Mouse (Mus musculus): ENCODE measurements around the gene Exoc3l4. TPM values are rescaled to one million over a fixed set of nuclear protein-coding genes. Genes with fewer than 3 reads are reported as not detected.

The Exoc3l4 gene
- polyA plus RNA-seq, 1 experiment from 2014 or later: 25.9 TPM

GRCm38 (mm10) chr12:111419918-111420317 lies 3.1 kb downstream of the Exoc3l4 start:
- H3K4me3 ChIP-seq (replicated peaks; ENCODE audit: low read depth, low read length): no peak overlapping the region
- H3K27ac ChIP-seq: no peak overlapping the region
- no peak for ATAC-seq (replicated peaks; ENCODE audit: low FRiP score, low read depth)

GRCm38 (mm10) chr12:111420946-111421709 lies 4.3 kb downstream of the Exoc3l4 start:
- ATAC-seq (replicated peaks; ENCODE audit: low FRiP score, low read depth): no peak
- peaks cover 8% of the 10 kb centered on the region for H3K4me1 ChIP-seq (replicated peaks; ENCODE audit: insufficient read depth, low read length)

More at GRCm38 (mm10) chr12:111419918-111420317, 3.1 kb downstream of the Exoc3l4 start:
- Histone ChIP-seq H3K9ac (ENCODE audit: low read depth, low read length) (no peak overlapping the region), H3K27me3 (ENCODE audit: insufficient read depth, low read length) (peaks cover 5% of the 10 kb centered on the region; the same call in 1 of the 2 replicates), H3K4me1 (replicated peaks; ENCODE audit: insufficient read depth, low read length) (peaks cover 8% of the 10 kb centered on the region), H3K36me3 (ENCODE audit: insufficient read depth, low read length) (no peaks in the 10 kb centered on the region), H3K4me2 (ENCODE audit: low read length) (no peak overlapping the region), H3K9me3 (replicated peaks; ENCODE audit: low read length) (no peaks in the 10 kb centered on the region)
- TF ChIP-seq CTCF (IDR thresholded peaks at IDR 0.05; ENCODE audit: low read depth): no peak
- no peak for DNase-seq (ENCODE audit: low spot score)
- 84% methylated on average over 5 of the region's 5 CpGs for WGBS

GRCm38 (mm10) chr12:111422852-111423251 lies 6.0 kb downstream of the Exoc3l4 start:
- Histone ChIP-seq H3K9ac (ENCODE audit: low read depth, low read length) (no peak overlapping the region), H3K27ac (no peak overlapping the region), H3K4me2 (ENCODE audit: low read length) (no peak overlapping the region), H3K27me3 (ENCODE audit: insufficient read depth, low read length) (peaks cover 5% of the 10 kb centered on the region; the same call in 1 of the 2 replicates), H3K9me3 (replicated peaks; ENCODE audit: low read length) (no peaks in the 10 kb centered on the region), H3K36me3 (ENCODE audit: insufficient read depth, low read length) (no peaks in the 10 kb centered on the region), H3K4me1 (replicated peaks; ENCODE audit: insufficient read depth, low read length) (no peaks in the 10 kb centered on the region; the same call in 1 of the 2 replicates), H3K4me3 (replicated peaks; ENCODE audit: low read depth, low read length) (no peak overlapping the region)
- 71% methylated on average over 5 of the region's 5 CpGs for WGBS
- ATAC-seq (replicated peaks; ENCODE audit: low FRiP score, low read depth): peak; percentile 42
- no peak for TF ChIP-seq CTCF (IDR thresholded peaks at IDR 0.05; ENCODE audit: low read depth)
- DNase-seq (ENCODE audit: low spot score): no peak

More at GRCm38 (mm10) chr12:111420946-111421709, 4.3 kb downstream of the Exoc3l4 start:
- Histone ChIP-seq H3K27me3 (ENCODE audit: insufficient read depth, low read length) (peaks cover 5% of the 10 kb centered on the region; the same call in 1 of the 2 replicates), H3K9me3 (replicated peaks; ENCODE audit: low read length) (no peaks in the 10 kb centered on the region), H3K27ac (no peak overlapping the region), H3K4me3 (replicated peaks; ENCODE audit: low read depth, low read length) (no peak overlapping the region), H3K4me2 (ENCODE audit: low read length) (peak overlapping the region; percentile 18; the same call in 1 of the 2 replicates), H3K9ac (ENCODE audit: low read depth, low read length) (no peak overlapping the region), H3K36me3 (ENCODE audit: insufficient read depth, low read length) (no peaks in the 10 kb centered on the region)
- no peak for TF ChIP-seq CTCF (IDR thresholded peaks at IDR 0.05; ENCODE audit: low read depth)
- WGBS: 41% methylated on average over 7 of the region's 7 CpGs
- DNase-seq (ENCODE audit: low spot score): no peak

- Histone ChIP-seq H3K4me1 (replicated peaks; ENCODE audit: insufficient read depth, low read length) (peaks cover 3% of the 10 kb centered on the region; the same call in 1 of the 2 replicates), H3K9me3 (replicated peaks; ENCODE audit: low read length) (no peaks in the 10 kb centered on the region)
- DNase-seq (ENCODE audit: low spot score): no peak
These were observed 6.8 kb downstream of the Exoc3l4 start for GRCm38 (mm10) chr12:111423570-111424129.

GRCm38 (mm10) chr12:111424547-111424946 lies 7.7 kb downstream of the Exoc3l4 start:
- ATAC-seq (replicated peaks; ENCODE audit: low FRiP score, low read depth) (no peak), DNase-seq (ENCODE audit: low spot score) (no peak)
- Histone ChIP-seq H3K4me1 (replicated peaks; ENCODE audit: insufficient read depth, low read length) (peaks cover 5% of the 10 kb centered on the region; the same call in 1 of the 2 replicates), H3K27me3 (ENCODE audit: insufficient read depth, low read length) (peaks cover 5% of the 10 kb centered on the region; the same call in 1 of the 2 replicates), H3K9ac (ENCODE audit: low read depth, low read length) (no peak overlapping the region), H3K36me3 (ENCODE audit: insufficient read depth, low read length) (no peaks in the 10 kb centered on the region), H3K4me3 (replicated peaks; ENCODE audit: low read depth, low read length) (no peak overlapping the region), H3K27ac (no peak overlapping the region), H3K9me3 (replicated peaks; ENCODE audit: low read length) (no peaks in the 10 kb centered on the region), H3K4me2 (ENCODE audit: low read length) (no peak overlapping the region)
- no peak for TF ChIP-seq CTCF (IDR thresholded peaks at IDR 0.05; ENCODE audit: low read depth)
- WGBS: 24% methylated on average over 9 of the region's 9 CpGs

More at GRCm38 (mm10) chr12:111423570-111424129, 6.8 kb downstream of the Exoc3l4 start:
- Histone ChIP-seq H3K4me2 (ENCODE audit: low read length) (peak overlapping the region; percentile 28), H3K36me3 (ENCODE audit: insufficient read depth, low read length) (no peaks in the 10 kb centered on the region), H3K27me3 (ENCODE audit: insufficient read depth, low read length) (peaks cover 5% of the 10 kb centered on the region; the same call in 1 of the 2 replicates), H3K9ac (ENCODE audit: low read depth, low read length) (no peak overlapping the region), H3K27ac (no peak overlapping the region), H3K4me3 (replicated peaks; ENCODE audit: low read depth, low read length) (0 out of 2 replicates have a peak overlapping the region, but pooled peaks have one; percentile 1)
- no peak for TF ChIP-seq CTCF (IDR thresholded peaks at IDR 0.05; ENCODE audit: low read depth)
- 22% methylated on average over 43 of the region's 43 CpGs for WGBS
- ATAC-seq (replicated peaks; ENCODE audit: low FRiP score, low read depth): no peak

- WGBS: 2% methylated on average over 15 of the region's 15 CpGs
- Histone ChIP-seq H3K4me2 (ENCODE audit: low read length) (no peak overlapping the region), H3K4me3 (replicated peaks; ENCODE audit: low read depth, low read length) (no peak overlapping the region), H3K4me1 (replicated peaks; ENCODE audit: insufficient read depth, low read length) (peaks cover 12% of the 10 kb centered on the region), H3K36me3 (ENCODE audit: insufficient read depth, low read length) (no peaks in the 10 kb centered on the region), H3K9ac (ENCODE audit: low read depth, low read length) (no peak overlapping the region), H3K27me3 (ENCODE audit: insufficient read depth, low read length) (peaks cover 5% of the 10 kb centered on the region; the same call in 1 of the 2 replicates), H3K27ac (no peak overlapping the region), H3K9me3 (replicated peaks; ENCODE audit: low read length) (no peaks in the 10 kb centered on the region)
- peak; percentile 91 for TF ChIP-seq CTCF (IDR thresholded peaks at IDR 0.05; ENCODE audit: low read depth)
- ATAC-seq (replicated peaks; ENCODE audit: low FRiP score, low read depth) (0 out of 2 replicates have a peak, but pooled peaks have one; percentile 40), DNase-seq (ENCODE audit: low spot score) (peak; percentile 93)
These were observed 8.4 kb downstream of the Exoc3l4 start for GRCm38 (mm10) chr12:111425258-111425657.

All from kidney, postnatal 0 days (tissue).